Mouse (Mus musculus) neural tube, embryonic 11.5 days (tissue): ENCODE results near the gene Dhdds. TPM values are rescaled to one million over a fixed set of nuclear protein-coding genes. Genes with fewer than 3 reads are reported as not detected.
A peak's percentile ranks its signal among the peaks of the same experiment; 100 is the strongest.

ENCODE experiments used
- ATAC-seq: fragments of 200-750 bp; cut with Nextera tagmentation; 2 replicates; pipeline ENCODE4 v1.8.0; 2017; ENCODE audit warnings: moderate number of reproducible peaks, mild to moderate bottlenecking, moderate TSS enrichment, moderate library complexity; ENCODE audit not compliant: insufficient read depth, low FRiP score, low TSS enrichment
- DNase-seq: peaks from one replicate; pipeline ENCODE4 v3.0.0-alpha.2; 2015; ENCODE audit warnings: low spot score
- H3K27ac ChIP-seq: fragments of 300-500 bp; sonication (generic); 2 replicates; pipeline ENCODE4 v1.5.1; 2014; ENCODE audit warnings: low read depth, mild to moderate bottlenecking, low read length
- H3K27me3 ChIP-seq: fragments of 300-500 bp; sonication (generic); 2 replicates; pipeline ENCODE4 v1.6.1; 2014; ENCODE audit warnings: mild to moderate bottlenecking, low read length, mixed read lengths; ENCODE audit not compliant: control insufficient read depth, insufficient read depth
- H3K36me3 ChIP-seq: fragments of 300-500 bp; sonication (generic); 2 replicates; pipeline ENCODE4 v1.6.1; 2014; ENCODE audit warnings: mild to moderate bottlenecking, low read length, moderate library complexity, mixed read lengths; ENCODE audit not compliant: control insufficient read depth, insufficient read depth
- H3K4me1 ChIP-seq: fragments of 300-500 bp; sonication (generic); 2 replicates; pipeline ENCODE4 v1.6.1; 2014; ENCODE audit warnings: low read length, mixed read lengths; ENCODE audit not compliant: control insufficient read depth, insufficient read depth
- H3K4me2 ChIP-seq: fragments of 300-500 bp; sonication (generic); 2 replicates; pipeline ENCODE4 v1.6.1; 2014; ENCODE audit warnings: low read depth, mild to moderate bottlenecking, moderate library complexity
- H3K4me3 ChIP-seq: fragments of 300-500 bp; sonication (generic); 2 replicates; pipeline ENCODE4 v1.5.1; 2014; ENCODE audit warnings: low read depth, low read length
- H3K9ac ChIP-seq: fragments of 300-500 bp; sonication (generic); 2 replicates; pipeline ENCODE4 v1.6.1; 2014; ENCODE audit warnings: mild to moderate bottlenecking, low read length
- H3K9me3 ChIP-seq: fragments of 300-500 bp; sonication (generic); 2 replicates; pipeline ENCODE4 v1.6.1; 2016; ENCODE audit warnings: low read length; ENCODE audit not compliant: control insufficient read depth
- WGBS: fragments of 180-500 bp; shearing (Covaris S2); extraction: QIAGEN DNeasy Blood & Tissue Kit; methylation state at CpG from one replicate; pipeline ENCODE4 v1.1.7; 2014; 5-methylcytosine and 5-hydroxymethylcytosine counted together
- polyA plus RNA-seq: library from polyadenylated mRNA; unstranded; fragments of >200 nt; fragmentation: Nextera tagmentation; extraction: Ambion mirVana; gene quantifications from 2 replicates; pipeline ENCODE4 v1.2.1, GENCODE M21; 2014

Dhdds gene
- polyA plus RNA-seq, 1 experiment from 2014 or later = 42.1 TPM

DNA sequence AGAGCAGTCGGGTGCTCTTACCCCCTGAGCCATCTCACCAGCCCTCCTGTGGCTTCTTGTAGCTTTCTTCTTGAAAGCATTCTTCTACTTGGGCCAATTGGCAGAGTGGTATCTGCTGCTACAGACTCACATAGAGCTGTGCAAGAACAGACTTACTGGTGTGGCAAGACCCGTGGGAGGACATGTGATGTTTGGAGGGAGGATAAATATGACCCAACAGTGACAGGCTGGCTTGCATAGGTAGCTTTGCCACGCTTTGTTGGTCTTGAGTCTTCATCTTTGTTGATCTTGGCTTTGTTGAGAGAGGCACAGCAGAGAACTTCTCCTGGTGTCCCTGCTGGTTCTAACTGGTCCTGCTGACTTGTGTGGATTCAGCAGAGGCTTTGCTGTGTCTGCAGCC is 56.9 kb downstream of the Dhdds start:
- no peaks in the 10 kb centered on the region for H3K9me3 ChIP-seq
- no peak overlapping the region for H3K4me2 ChIP-seq
- 71% methylated on average over 3 of the region's 3 CpGs for WGBS
- no peak overlapping the region for H3K27ac ChIP-seq
- H3K4me1 ChIP-seq = no peaks in the 10 kb centered on the region
- ATAC-seq = no peak
- no peaks in the 10 kb centered on the region for H3K36me3 ChIP-seq
- H3K9ac ChIP-seq = no peak overlapping the region
- no peak for DNase-seq
- no peaks in the 10 kb centered on the region for H3K27me3 ChIP-seq
- H3K4me3 ChIP-seq = no peak overlapping the region

DNA sequence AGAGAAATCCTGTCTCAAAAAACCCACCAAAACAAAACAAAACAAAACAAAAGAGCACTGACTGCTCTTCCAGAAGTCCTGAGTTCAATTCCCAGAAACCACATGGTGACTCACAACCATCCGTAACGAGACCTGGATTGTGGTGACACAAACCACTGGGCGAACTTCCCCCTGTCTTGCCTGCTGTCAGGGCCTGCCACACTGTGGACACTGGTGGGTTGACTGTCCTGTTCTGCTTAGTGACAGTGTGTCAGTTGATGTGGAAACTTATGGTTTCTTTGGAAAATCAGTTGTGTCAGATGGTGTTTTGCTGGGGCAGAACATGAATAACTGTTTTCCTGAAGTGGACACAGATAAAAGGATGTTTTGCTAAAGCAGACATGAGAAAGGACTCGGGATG is 58.0 kb downstream of the Dhdds start:
- no peaks in the 10 kb centered on the region for H3K9me3 ChIP-seq
- no peak overlapping the region for H3K9ac ChIP-seq
- no peak overlapping the region for H3K27ac ChIP-seq
- H3K4me1 ChIP-seq = no peaks in the 10 kb centered on the region
- DNase-seq = no peak
- H3K27me3 ChIP-seq = no peaks in the 10 kb centered on the region
- ATAC-seq = no peak
- WGBS = 91% methylated on average over 4 of the region's 4 CpGs
- H3K36me3 ChIP-seq = no peaks in the 10 kb centered on the region
- no peak overlapping the region for H3K4me3 ChIP-seq
- no peak overlapping the region for H3K4me2 ChIP-seq

DNA sequence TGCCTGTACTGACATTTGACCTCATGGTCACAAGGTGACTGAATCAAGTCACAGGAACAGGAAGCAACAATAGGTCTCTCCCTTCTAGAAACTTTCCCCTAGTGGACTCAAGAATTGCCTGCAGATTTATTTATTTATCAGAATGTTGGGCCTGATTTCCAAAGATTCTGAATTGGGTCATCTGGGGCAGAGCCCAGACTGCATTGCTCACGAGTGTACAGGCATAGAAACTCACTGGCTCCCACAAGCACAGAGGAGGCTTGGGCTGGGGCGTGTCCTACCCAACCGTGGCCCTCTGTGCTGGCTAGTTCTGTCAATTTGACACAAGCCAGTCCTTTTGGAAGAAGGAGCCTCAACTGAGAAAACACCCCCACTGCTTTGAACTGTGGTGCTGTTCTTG is 59.1 kb downstream of the Dhdds start:
- Histone ChIP-seq H3K36me3 (no peaks in the 10 kb centered on the region), H3K4me2 (no peak overlapping the region), H3K9ac (no peak overlapping the region), H3K9me3 (no peaks in the 10 kb centered on the region), H3K27ac (no peak overlapping the region), H3K4me3 (no peak overlapping the region), H3K4me1 (no peaks in the 10 kb centered on the region), H3K27me3 (no peaks in the 10 kb centered on the region)
- no peak for DNase-seq
- 53% methylated on average over 3 of the region's 3 CpGs for WGBS
- no peak for ATAC-seq

DNA sequence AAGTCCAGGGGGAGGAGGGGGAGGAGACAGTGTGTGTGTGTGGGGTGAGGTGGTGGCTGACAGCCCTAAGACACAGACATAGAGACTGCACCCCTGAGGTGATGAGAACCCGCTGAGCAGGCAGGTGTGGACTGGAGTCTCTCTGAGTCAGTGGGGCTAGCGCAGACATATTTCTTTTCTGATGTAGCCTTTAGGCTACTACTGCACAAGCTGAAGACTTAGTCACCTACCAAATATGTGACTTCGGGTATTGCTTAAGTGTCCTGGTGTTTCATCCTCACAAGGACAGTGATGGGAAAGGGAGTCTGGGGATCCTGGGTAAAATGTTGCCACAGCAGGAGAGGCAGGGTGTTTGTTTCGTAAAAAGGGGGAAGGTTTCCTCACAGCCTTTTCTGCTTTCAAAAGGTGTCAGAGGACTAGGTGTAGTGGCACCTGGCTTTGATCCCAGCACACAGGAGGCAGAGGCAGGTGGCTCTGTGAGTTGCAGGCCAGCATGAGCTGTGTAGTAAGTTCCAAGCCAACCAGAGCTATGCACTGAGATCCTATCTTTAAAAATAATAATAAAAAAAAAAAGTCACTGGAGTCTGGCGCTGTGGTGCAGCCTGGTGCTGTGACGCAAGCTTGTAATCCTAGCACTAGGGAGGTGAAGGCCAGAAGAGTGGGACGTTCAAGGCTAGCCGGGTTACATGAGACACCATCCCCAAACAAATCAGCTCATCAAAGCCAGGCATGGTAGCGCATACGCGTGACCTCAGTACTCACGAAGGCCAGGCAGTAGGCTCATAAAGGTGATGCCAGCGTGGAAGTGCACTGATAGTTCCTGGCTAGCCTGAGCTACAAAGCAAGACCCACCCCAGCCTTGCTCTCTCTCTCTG is 60.1 kb downstream of the Dhdds start:
- WGBS = 83% methylated on average over 13 of the region's 13 CpGs
- Histone ChIP-seq H3K27me3 (no peaks in the 10 kb centered on the region), H3K9me3 (no peaks in the 10 kb centered on the region), H3K4me2 (no peak overlapping the region), H3K4me3 (no peak overlapping the region), H3K36me3 (no peaks in the 10 kb centered on the region), H3K27ac (no peak overlapping the region), H3K4me1 (no peaks in the 10 kb centered on the region), H3K9ac (no peak overlapping the region)
- DNase-seq (no peak), ATAC-seq (no peak)

DNA sequence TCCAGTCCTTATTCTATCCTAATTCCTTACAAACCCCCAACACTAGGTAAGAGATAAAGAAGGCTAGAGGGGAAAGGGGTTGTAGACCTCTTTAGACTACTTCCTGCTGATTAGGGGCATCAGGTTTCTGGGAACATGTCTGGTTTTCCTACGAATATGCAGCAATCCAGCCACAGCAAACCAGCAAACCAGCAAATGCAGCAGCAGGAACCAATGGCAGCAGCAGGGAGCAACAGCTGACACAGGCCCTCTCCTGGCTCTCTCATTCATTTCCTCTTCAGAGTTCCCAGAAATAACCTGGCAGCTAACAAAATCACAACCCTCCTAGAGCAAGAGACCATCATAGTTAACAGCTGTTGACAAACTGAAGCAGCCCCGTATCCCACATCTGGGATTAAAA is 62.6 kb downstream of the Dhdds start:
- 58% methylated on average over 2 of the region's 2 CpGs for WGBS
- H3K9ac ChIP-seq = no peak overlapping the region
- H3K27me3 ChIP-seq = no peaks in the 10 kb centered on the region
- H3K36me3 ChIP-seq = no peaks in the 10 kb centered on the region
- no peak overlapping the region for H3K4me2 ChIP-seq
- no peaks in the 10 kb centered on the region for H3K4me1 ChIP-seq
- no peaks in the 10 kb centered on the region for H3K9me3 ChIP-seq
- H3K27ac ChIP-seq = no peak overlapping the region
- ATAC-seq = no peak
- H3K4me3 ChIP-seq = no peak overlapping the region
- DNase-seq = no peak

DNA sequence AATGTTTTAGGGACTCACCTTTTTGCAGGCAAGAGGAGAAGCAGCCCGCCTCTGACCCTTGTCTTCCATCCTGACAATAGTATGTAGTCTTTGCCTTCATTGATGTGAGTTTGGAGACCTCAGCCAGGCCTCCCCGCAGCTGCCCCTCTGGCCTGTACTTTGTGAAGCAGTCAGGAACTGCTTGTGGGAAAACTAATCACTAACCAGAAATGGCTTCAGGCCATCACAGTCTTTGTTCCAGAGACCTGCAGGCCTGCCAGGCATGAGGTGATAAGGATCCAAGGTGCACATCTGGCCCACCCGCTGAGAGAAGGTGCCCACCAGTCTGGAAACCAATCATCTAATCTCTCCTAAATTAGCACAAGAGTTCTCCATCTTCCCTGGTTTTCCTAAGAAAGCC is 68.9 kb downstream of the Dhdds start:
- DNase-seq (no peak), ATAC-seq (no peak)
- Histone ChIP-seq H3K27me3 (no peaks in the 10 kb centered on the region), H3K27ac (no peak overlapping the region), H3K4me1 (no peaks in the 10 kb centered on the region), H3K4me3 (no peak overlapping the region), H3K9ac (no peak overlapping the region), H3K4me2 (no peak overlapping the region), H3K36me3 (no peaks in the 10 kb centered on the region), H3K9me3 (no peaks in the 10 kb centered on the region)
- 85% methylated on average over 3 of the region's 3 CpGs for WGBS

DNA sequence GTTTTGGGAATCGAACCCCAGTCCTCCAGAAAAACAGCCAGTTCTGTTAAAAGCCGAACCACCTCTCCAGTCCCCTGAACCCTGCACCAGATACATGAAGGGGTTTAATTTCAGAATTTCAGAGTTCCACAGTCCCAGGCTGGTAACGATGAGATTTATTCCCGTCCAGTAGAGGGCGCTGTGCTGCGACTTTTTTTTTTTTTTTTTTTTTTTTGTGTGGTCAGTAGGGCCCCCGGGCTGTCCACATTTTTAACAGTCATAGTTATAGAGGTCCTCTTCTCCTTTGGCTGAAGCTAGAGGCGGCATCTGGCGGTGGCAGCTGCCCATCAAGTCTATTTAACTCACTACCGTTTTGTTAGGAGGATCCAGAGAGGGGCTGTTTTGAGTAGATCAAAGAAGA is 69.4 kb downstream of the Dhdds start:
- Histone ChIP-seq H3K27me3 (no peaks in the 10 kb centered on the region), H3K36me3 (no peaks in the 10 kb centered on the region), H3K4me3 (no peak overlapping the region), H3K9me3 (no peaks in the 10 kb centered on the region), H3K27ac (no peak overlapping the region), H3K4me2 (no peak overlapping the region), H3K9ac (no peak overlapping the region), H3K4me1 (no peaks in the 10 kb centered on the region)
- ATAC-seq (no peak), DNase-seq (peak; percentile 17)
- WGBS = 12% methylated on average over 10 of the region's 10 CpGs

DNA sequence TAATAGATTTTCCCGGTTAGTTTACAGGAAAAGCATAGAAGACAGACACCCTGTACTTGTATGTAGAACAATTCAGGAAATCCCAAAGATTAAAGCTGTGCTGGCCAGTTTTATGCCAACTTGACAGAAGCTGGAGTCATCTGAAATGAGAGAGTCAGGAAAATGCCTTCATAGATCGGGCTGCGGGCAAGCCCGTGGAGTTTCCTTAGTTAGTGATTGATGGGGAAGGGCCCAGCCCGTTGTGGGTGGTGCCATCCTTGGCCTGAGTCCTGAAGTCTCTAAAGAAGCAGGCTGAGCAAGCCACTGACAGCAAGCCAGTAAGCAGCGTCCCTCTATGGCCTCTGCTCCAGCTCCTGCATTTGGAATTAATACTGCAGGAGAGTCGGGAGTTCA is 71.4 kb downstream of the Dhdds start:
- Histone ChIP-seq H3K4me3 (no peak overlapping the region), H3K27ac (no peak overlapping the region), H3K4me1 (no peaks in the 10 kb centered on the region), H3K4me2 (no peak overlapping the region), H3K9ac (no peak overlapping the region), H3K27me3 (no peaks in the 10 kb centered on the region), H3K9me3 (no peaks in the 10 kb centered on the region), H3K36me3 (no peaks in the 10 kb centered on the region)
- 40% methylated on average over 7 of the region's 7 CpGs for WGBS
- ATAC-seq (no peak), DNase-seq (no peak)

DNA sequence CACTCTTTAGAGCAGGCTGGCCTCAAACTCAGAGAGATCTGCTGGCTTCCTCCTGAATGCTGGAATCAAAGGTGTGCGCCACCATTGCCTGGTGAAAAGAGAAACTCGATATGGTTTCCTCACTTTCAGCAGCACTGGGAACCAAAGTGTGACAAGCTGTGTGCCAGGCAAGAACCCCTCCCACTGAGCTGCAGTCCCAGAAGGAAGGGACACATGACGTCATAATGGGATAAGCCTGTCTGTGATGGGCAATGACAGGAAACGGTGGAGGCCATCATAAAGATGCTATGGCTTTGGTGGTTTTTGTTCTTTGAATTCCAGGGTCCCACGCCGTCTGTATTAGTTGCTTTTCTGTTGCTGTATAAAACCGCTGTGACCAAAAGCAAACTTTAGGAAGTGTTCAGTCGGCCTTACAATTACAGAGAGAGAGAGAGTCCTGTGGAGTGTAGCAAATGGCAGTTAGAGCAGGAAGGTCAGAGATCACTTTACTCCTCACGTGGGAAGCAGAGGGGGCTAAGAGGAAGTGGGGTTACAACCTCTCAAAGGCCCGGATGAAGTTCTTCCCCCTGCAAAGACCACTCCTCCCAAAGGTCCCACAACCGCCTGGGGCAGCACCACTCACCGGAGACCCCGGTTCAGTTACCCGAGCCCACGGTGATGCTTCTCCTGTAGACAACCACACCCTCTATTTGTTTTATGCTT is 72.0 kb downstream of the Dhdds start:
- Histone ChIP-seq H3K36me3 (no peaks in the 10 kb centered on the region), H3K27me3 (no peaks in the 10 kb centered on the region), H3K4me3 (no peak overlapping the region), H3K27ac (no peak overlapping the region), H3K9me3 (no peaks in the 10 kb centered on the region), H3K4me2 (no peak overlapping the region), H3K4me1 (no peaks in the 10 kb centered on the region), H3K9ac (no peak overlapping the region)
- no peak for DNase-seq
- 54% methylated on average over 15 of the region's 15 CpGs for WGBS
- ATAC-seq = no peak
